Mouse (Mus musculus) liver, embryonic 14.5 days (tissue): ENCODE data around the gene Taar7a.

Experiments
- CTCF ChIP-seq: IDR thresholded peaks from 2 replicates; pipeline ENCODE4 v1.5.1; 2016; ENCODE audit warnings: antibody characterized with exemption, low read depth, control low read depth
- EP300 ChIP-seq: IDR thresholded peaks from 2 replicates; pipeline ENCODE4 v1.6.1; 2016; ENCODE audit warnings: antibody characterized with exemption, low read depth

GRCm38 (mm10) chr10:24037314-24037713 is 44.0 kb upstream of the Taar7a start, which contains the start of gene Taar7e:
- no peak for TF ChIP-seq CTCF
- TF ChIP-seq EP300: no peak
